Mouse (Mus musculus) liver, adult 10 weeks (tissue): ENCODE results near the gene Olfr1382. TPM values are rescaled to one million over a fixed set of nuclear protein-coding genes. Genes with fewer than 3 reads are reported as not detected.

Source experiments
- polyA plus RNA-seq: library from polyadenylated mRNA; stranded (reverse); fragments of 350-450 nt; fragmentation: Illumina TruSeq; extraction: RNeasy Lipid Tissue Mini Kit (QIAGEN cat#74804); gene quantifications from one replicate; pipeline ENCODE4 v1.2.3, GENCODE M21; 2014; ENCODE audit warnings: low read depth, low replicate concordance

Gene Olfr1382
- not detected for polyA plus RNA-seq

DNA sequence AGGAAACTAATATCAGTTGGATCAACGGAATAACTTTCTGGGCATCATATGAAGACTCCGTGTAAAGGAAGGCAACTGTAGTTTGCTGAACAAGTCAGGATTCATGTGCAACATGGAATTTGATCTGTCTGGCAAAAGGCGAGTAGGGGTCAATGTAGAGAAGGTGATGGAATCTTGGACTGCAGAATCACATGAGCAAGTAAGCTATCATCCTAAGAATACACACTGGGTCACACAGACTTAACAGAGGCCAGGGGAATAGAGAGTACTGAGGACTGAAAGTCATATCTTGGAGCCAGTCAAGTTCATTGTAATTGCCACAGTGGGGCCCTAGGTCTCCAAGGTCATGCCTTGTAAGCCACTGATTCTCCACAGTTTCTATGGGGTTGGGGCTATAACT lies at the start of gene Olfr1382:
Gene Olfr1382, plus strand, starts transcription at position 301 of the 400 bp plus-strand sequence.

DNA sequence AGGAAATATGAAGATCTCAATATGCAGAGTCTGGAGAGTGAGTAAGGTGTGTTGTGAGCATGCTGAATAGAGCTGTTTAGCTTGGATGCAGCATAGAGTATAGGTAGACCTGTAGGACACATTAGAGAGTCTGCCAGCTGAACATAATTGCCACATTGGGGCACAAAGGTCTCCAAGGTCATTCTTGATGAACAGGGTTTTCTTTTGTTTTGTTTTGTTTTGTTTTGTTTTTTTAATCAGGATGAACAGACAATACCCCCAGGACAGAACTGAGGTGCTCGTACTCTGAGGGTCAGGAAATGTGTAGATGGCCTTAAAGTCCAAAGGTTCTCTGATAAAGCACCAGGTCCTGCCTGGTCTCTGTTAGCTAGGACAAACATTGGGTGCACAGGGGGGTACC lies 39.3 kb upstream of the Olfr1382 start, which contains the start of gene Olfr1385:
Gene Olfr1385, plus strand, starts transcription at position 301 of the 400 bp plus-strand sequence.

GRCm38 (mm10) chr11:49519348-49519747 lies 8.7 kb upstream of the Olfr1382 start, which contains the start of gene Olfr1383:
Olfr1383 (plus strand) TSS chr11:49519648.

DNA sequence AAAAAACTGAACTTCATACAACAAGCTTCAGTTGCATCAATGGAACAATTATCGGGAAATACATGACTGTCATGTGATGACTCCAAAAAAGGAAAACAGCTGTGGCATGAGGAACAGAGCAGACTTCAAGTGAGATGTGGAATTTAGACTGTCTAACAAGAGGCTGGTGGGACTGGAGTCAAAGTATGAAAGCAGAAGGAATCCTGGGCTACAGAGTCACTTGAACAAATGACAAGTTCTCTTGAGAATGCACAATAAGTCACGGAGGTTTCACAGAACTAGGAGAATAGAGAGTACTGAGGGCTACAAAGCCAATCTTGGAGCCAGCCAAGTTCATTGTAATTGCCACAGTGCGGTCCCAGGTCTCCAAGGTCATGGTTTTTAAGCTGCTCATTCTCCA lies 15.1 kb downstream of the Olfr1382 start, which contains the start of gene Olfr1381:
Gene Olfr1381, plus strand, starts transcription at position 301 of the 400 bp plus-strand sequence.

GRCm38 (mm10) chr11:49556578-49556977 lies 28.5 kb downstream of the Olfr1382 start, which contains the start of gene Olfr1380:
Olfr1380 (plus strand) TSS chr11:49556878.

Other genes starting within 250 kb of the Olfr1382 start
- gene Olfr1393, start 249.9 kb upstream of the Olfr1382 start, polyA plus RNA-seq, result 0.48 TPM
- gene Olfr1392, start 243.0 kb upstream of the Olfr1382 start, polyA plus RNA-seq, result not detected
- not detected for gene Olfr10, start 223.5 kb upstream of the Olfr1382 start, polyA plus RNA-seq
- not detected for gene Olfr1391, start 205.5 kb upstream of the Olfr1382 start, polyA plus RNA-seq
- gene Olfr1390, start 193.1 kb upstream of the Olfr1382 start, polyA plus RNA-seq, result not detected
- gene Olfr1389, start 105.2 kb upstream of the Olfr1382 start, polyA plus RNA-seq, result not detected
- gene Olfr1388, start 91.6 kb upstream of the Olfr1382 start, polyA plus RNA-seq, result not detected
- not detected for gene Olfr1387, start 72.9 kb upstream of the Olfr1382 start, polyA plus RNA-seq
- gene Olfr1386, start 63.2 kb upstream of the Olfr1382 start, polyA plus RNA-seq, result not detected
- gene Olfr1385, start 39.2 kb upstream of the Olfr1382 start, polyA plus RNA-seq, result not detected
- not detected for gene Olfr1384, start 21.5 kb upstream of the Olfr1382 start, polyA plus RNA-seq
- not detected for gene Olfr1383, start 8.6 kb upstream of the Olfr1382 start, polyA plus RNA-seq
- gene Olfr1381, start 15.2 kb downstream of the Olfr1382 start, polyA plus RNA-seq, result not detected
- gene Olfr1380, start 28.6 kb downstream of the Olfr1382 start, polyA plus RNA-seq, result not detected
- gene Flt4, start 81.0 kb downstream of the Olfr1382 start, polyA plus RNA-seq, result 1.8 TPM
- gene Scgb3a1, start 135.4 kb downstream of the Olfr1382 start, polyA plus RNA-seq, result not detected
- gene Cnot6, start 184.5 kb downstream of the Olfr1382 start, polyA plus RNA-seq, result 51.0 TPM